Mouse (Mus musculus) activated CD4-positive, CD25-positive, alpha-beta regulatory T cell, adult 4 months (primary cell): ENCODE data around the gene Milr1. TPM values are rescaled to one million over a fixed set of nuclear protein-coding genes. Genes with fewer than 3 reads are reported as not detected.

ENCODE experiments used
- ATAC-seq: one replicate; pipeline ENCODE4 v1.8.0; 2017
- polyA plus RNA-seq, 2 experiments: library from polyadenylated mRNA; unstranded; fragments of 100-300 nt; shearing (Covaris generic); gene quantifications; one replicate each; pipeline ENCODE4 v1.2.1; 2017

The Milr1 gene
- polyA plus RNA-seq, 2 experiments from 2014 or later, result 11.9 to 12.1 TPM

DNA sequence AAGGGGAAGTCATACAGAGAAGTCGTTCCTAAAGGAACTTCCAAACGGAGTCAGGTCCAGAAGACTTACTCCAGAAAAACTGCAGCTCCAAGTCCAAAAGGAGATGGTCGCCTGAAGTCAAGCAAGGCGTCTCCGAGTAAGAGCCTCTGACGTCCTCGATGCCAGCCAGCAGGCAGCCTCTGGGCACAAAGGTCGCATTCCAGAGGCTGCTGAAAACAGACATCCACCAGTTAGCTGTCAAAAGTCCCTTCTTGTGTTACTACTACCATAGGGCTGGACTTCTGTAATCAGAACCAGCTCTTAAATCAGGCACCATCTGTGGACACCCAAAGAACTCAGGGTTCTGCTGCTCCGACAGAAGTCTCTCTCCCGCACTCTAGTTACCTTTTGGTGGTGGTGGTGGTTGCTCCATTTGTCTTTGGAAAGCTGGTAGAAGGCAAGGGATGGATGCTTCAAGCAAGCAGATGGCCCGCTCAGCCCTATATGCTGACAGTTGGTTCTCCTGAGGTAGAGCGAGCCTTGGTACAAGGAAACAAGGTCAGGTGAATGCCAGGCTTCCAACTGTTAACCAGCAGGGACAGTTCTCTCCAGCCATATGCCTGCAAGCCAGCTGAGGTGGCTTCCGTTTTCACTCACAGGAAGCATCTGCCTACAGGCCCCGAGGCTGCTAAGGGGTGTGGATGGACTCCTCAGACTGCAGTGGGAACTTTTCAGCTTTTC lies 63.7 kb downstream of the Milr1 start:
- ATAC-seq, result no peak

DNA sequence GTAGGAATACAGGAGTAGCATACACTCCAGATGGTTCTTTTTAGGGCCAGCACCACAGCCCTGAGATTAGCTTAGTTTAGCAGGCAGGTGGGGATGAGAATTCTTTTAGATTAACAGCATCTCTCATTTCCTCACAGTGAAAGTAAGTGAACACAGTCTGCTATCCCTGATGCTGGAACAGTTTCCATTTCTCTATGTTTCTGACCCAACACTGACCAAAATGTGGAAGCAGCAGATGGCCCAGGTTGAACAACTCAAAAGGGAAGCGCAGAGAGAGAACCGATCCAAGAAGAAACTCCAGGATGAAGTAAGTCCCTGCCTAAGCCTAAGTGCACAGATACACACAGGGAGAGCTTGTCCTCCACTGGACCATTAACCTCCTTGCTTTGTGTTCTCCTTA lies 64.3 kb downstream of the Milr1 start:
- no peak for ATAC-seq

DNA sequence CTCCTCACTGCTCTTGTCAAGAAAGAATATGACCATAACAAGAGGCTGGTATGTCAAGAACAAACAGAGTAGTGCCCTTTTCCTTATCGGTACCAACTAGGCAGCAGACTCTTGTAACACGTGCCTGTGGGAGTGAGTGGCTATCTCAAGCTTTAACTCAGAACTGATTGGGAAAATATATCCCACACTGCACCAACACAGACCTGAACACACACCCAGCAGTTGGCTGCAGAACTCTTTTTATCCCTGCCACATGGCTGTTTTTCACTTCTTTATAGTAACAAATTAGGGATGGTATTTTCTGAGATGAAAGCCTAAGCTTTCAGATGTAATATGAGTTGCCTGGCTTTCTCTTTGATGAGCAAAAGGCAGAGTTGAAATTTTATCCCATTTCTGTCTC lies 64.7 kb downstream of the Milr1 start:
- no peak for ATAC-seq

DNA sequence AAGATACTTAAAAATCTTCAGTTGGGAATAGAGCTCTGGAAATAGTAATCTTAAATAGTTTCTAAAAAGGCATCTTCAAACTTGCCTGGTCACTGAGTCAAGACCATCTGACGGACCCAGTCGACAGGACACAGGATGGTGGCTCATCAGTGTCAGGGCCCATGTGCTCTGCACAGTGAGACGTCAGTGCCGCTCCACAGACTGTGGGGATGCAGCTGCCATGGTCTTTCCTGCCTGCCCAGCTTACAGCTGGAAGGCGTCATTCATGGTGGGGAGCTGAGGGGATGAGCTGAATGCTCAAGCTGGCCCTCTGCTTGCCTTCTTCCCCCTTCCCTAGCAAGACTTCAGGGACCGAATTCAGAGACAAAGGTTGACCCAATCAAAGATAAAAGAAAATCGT lies 65.3 kb downstream of the Milr1 start:
- no peak for ATAC-seq

DNA sequence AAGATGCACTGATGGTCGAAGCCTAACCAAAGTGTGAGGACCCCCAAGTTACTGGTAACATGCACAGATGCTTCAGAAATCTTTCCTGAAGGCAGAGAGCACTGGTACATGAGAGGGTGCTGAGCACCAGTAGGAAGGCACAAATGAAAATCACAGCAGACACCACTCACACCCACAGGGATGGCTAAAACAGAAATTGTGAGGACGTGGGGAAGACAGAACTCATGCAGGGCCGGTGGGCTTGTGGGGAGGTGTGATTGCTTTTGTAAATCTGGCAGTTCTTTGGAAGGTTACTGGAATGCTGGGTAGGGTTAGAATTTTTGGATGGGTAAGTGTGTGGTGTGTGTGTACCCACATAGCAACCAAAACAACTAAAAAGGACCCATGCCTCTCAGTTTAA lies 66.1 kb downstream of the Milr1 start:
- no peak for ATAC-seq

DNA sequence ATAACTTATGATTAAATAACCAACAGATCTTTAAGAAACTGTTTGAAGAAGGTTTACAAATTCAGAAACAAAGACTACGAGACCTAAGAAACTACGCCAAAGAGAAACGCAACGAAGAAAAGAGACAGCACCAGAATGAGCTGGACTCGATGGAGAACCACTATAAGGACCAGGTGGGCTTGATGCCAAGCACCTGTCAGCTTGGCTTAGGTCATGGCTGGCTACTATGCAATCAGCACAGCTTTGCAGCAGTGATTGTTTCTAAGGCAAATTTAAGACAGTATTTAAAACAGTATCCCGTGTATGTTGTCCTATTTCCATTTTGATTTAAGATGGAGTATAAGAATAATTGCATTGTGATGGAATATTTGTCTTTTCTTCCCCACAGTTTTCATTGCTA lies 66.8 kb downstream of the Milr1 start:
- no peak for ATAC-seq

DNA sequence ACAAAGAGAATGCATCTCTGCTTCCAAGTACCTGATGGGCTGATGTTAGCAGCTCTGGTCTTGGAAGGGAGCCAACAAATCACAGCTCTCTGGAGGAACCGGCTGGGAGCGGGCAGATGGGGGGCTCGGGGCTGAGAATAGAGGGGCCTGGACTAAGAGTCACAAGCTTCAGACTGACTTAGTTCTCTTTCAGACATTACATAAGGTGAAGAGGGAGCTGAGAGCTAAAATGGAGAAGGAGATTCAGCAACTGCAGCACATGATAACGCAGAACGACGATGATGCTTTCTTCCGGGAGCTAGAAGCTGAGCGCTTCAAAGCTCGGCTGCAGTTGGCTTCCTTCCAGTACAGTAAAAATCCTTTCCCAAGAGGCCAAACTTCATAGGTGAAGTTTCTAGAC lies 67.3 kb downstream of the Milr1 start:
- no peak for ATAC-seq

Other genes with a start within 250 kb of the Milr1 start
- gene Tex2, start 137.8 kb upstream of the Milr1 start, polyA plus RNA-seq, result 10 to 100 TPM; 25.6 to 32.9 TPM
- gene Pecam1, start 598 bp upstream of the Milr1 start, polyA plus RNA-seq, result 100 to 1,000 TPM; 102 TPM
- gene Polg2, start 28.3 kb downstream of the Milr1 start, polyA plus RNA-seq, result 10 to 100 TPM; 10.2 to 14.9 TPM
- 100 to 1,000 TPM; 413 to 476 TPM for gene Ddx5, start 38.0 kb downstream of the Milr1 start, polyA plus RNA-seq
- 10 to 100 TPM; 26.9 to 33.3 TPM for gene Cep95, start 38.0 kb downstream of the Milr1 start, polyA plus RNA-seq
- 10 to 100 TPM; 16.4 to 18.0 TPM for gene Smurf2, start 169.5 kb downstream of the Milr1 start, polyA plus RNA-seq
- 100 to 1,000 TPM; 202 to 218 TPM for gene Kpna2, start 248.3 kb downstream of the Milr1 start, polyA plus RNA-seq